Mouse (Mus musculus) liver, embryonic 11.5 days (tissue): Measurements from ENCODE around the gene Olfr1298. TPM values are rescaled to one million over a fixed set of nuclear protein-coding genes. Genes with fewer than 3 reads are reported as not detected.

Experiments
- ATAC-seq: fragments of 200-750 bp; cut with Nextera tagmentation; replicated peaks from 2 replicates; pipeline ENCODE4 v1.8.0; 2017; ENCODE audit warnings: moderate number of reproducible peaks, mild to moderate bottlenecking, moderate TSS enrichment, moderate library complexity; ENCODE audit not compliant: low FRiP score
- DNase-seq: peaks from one replicate; pipeline ENCODE4 v3.0.0-alpha.2; 2017; ENCODE audit warnings: low spot score
- H3K27ac ChIP-seq: fragments of 300-500 bp; sonication (generic); 2 replicates; pipeline ENCODE4 v1.5.1; 2014; ENCODE audit warnings: mild to moderate bottlenecking, low read depth, low read length, control low read depth
- H3K27me3 ChIP-seq: fragments of 300-500 bp; sonication (generic); replicated peaks from 2 replicates; pipeline ENCODE4 v1.6.1; 2014; ENCODE audit warnings: low read length, mixed read lengths; ENCODE audit not compliant: control insufficient read depth, insufficient read depth
- H3K36me3 ChIP-seq: fragments of 300-500 bp; sonication (generic); 2 replicates; pipeline ENCODE4 v1.6.1; 2014; ENCODE audit warnings: mild to moderate bottlenecking, low read length, moderate library complexity, mixed read lengths; ENCODE audit not compliant: control insufficient read depth, insufficient read depth
- H3K4me1 ChIP-seq: fragments of 300-500 bp; sonication (generic); replicated peaks from 2 replicates; pipeline ENCODE4 v1.6.1; 2014; ENCODE audit warnings: low read length, mixed read lengths; ENCODE audit not compliant: control insufficient read depth, insufficient read depth
- H3K4me2 ChIP-seq: fragments of 300-500 bp; sonication (generic); 2 replicates; pipeline ENCODE4 v1.6.1; 2014; ENCODE audit warnings: mild to moderate bottlenecking, control low read depth, moderate library complexity
- H3K4me3 ChIP-seq: fragments of 300-500 bp; sonication (generic); 2 replicates; pipeline ENCODE4 v1.5.1; 2014; ENCODE audit warnings: low read depth, low read length, control low read depth
- H3K9ac ChIP-seq: fragments of 300-500 bp; sonication (generic); 2 replicates; pipeline ENCODE4 v1.6.1; 2014; ENCODE audit warnings: low read depth, low read length, control low read depth
- H3K9me3 ChIP-seq: fragments of 300-500 bp; sonication (generic); 2 replicates; pipeline ENCODE4 v1.6.1; 2016; ENCODE audit warnings: low read length, inconsistent platforms, mixed read lengths; ENCODE audit not compliant: control insufficient read depth
- WGBS: fragments of 180-500 bp; shearing (Covaris S2); extraction: QIAGEN DNeasy Blood & Tissue Kit; methylation state at CpG from one replicate; pipeline ENCODE4 v1.1.7; 2014; 5-methylcytosine and 5-hydroxymethylcytosine counted together
- polyA plus RNA-seq: library from polyadenylated mRNA; unstranded; fragments of >200 nt; fragmentation: Nextera tagmentation; extraction: Ambion mirVana; gene quantifications from 2 replicates; pipeline ENCODE4 v1.2.1, GENCODE M21; 2014

Gene Olfr1298
- not detected in 2 replicates for polyA plus RNA-seq

- Histone ChIP-seq H3K9me3 (no peaks in the 10 kb centered on the region), H3K36me3 (no peaks in the 10 kb centered on the region), H3K27ac (no peak within 1 kb of the TSS), H3K27me3 (no peaks in the 10 kb centered on the region), H3K4me1 (no peaks in the 10 kb centered on the region), H3K9ac (no peak within 1 kb of the TSS), H3K4me2 (no peak within 1 kb of the TSS), H3K4me3 (no peak within 1 kb of the TSS)
- DNase-seq (no peak), ATAC-seq (no peak)
- 88% methylated on average over 1 of the region's 1 CpGs for WGBS
Observed at GRCm38 (mm10) chr2:111649101-111649500, at the start of gene Olfr1298. Olfr1298 (minus strand) TSS chr2:111649201.

- Histone ChIP-seq H3K4me2 (no peak within 1 kb of the TSS), H3K9me3 (no peaks in the 10 kb centered on the region), H3K4me1 (no peaks in the 10 kb centered on the region), H3K27ac (no peak within 1 kb of the TSS), H3K9ac (no peak within 1 kb of the TSS), H3K27me3 (no peaks in the 10 kb centered on the region), H3K4me3 (no peak within 1 kb of the TSS), H3K36me3 (no peaks in the 10 kb centered on the region)
- DNase-seq (no peak), ATAC-seq (no peak)
- WGBS = 71% methylated on average over 4 of the region's 4 CpGs
Observed at GRCm38 (mm10) chr2:111661119-111661518, 12.1 kb upstream of the Olfr1298 start, which contains the start of gene Olfr1299. Olfr1299 (plus strand) TSS chr2:111661419.

- WGBS = 62% methylated on average over 1 of the region's 1 CpGs
Observed at GRCm38 (mm10) chr2:111626397-111626796, 22.6 kb downstream of the Olfr1298 start, which contains the start of gene Olfr1297. Olfr1297 (minus strand) TSS chr2:111626497.

More at GRCm38 (mm10) chr2:111626397-111626796, 22.6 kb downstream of the Olfr1298 start, which contains the start of gene Olfr1297:
- Histone ChIP-seq H3K9ac (no peak within 1 kb of the TSS), H3K9me3 (no peaks in the 10 kb centered on the region), H3K36me3 (no peaks in the 10 kb centered on the region), H3K27me3 (no peaks in the 10 kb centered on the region), H3K27ac (no peak within 1 kb of the TSS), H3K4me1 (no peaks in the 10 kb centered on the region), H3K4me3 (no peak within 1 kb of the TSS), H3K4me2 (no peak within 1 kb of the TSS)
- no peak for DNase-seq
- no peak for ATAC-seq

Other genes starting within 250 kb of the Olfr1298 start
- gene Olfr1286, start 226.1 kb downstream of the Olfr1298 start, polyA plus RNA-seq = not detected in 2 replicates
- gene Olfr1287, start 200.1 kb downstream of the Olfr1298 start, polyA plus RNA-seq = not detected in 2 replicates
- gene Olfr1288, start 175.1 kb downstream of the Olfr1298 start, polyA plus RNA-seq = not detected in 2 replicates
- gene Olfr1289, start 168.4 kb downstream of the Olfr1298 start, polyA plus RNA-seq = not detected in 2 replicates
- not detected in 2 replicates for gene Olfr1290, start 155.4 kb downstream of the Olfr1298 start, polyA plus RNA-seq
- not detected in 2 replicates for gene Olfr1291-ps1, start 152.0 kb downstream of the Olfr1298 start, polyA plus RNA-seq
- gene Olfr1293-ps, start 124.0 kb downstream of the Olfr1298 start, polyA plus RNA-seq = not detected in 2 replicates
- not detected in 2 replicates for gene Olfr1294, start 108.9 kb downstream of the Olfr1298 start, polyA plus RNA-seq
- gene Olfr1295, start 79.5 kb downstream of the Olfr1298 start, polyA plus RNA-seq = not detected in 2 replicates
- gene Olfr1297, start 22.7 kb downstream of the Olfr1298 start, polyA plus RNA-seq = not detected in 2 replicates
- not detected in 2 replicates for gene Olfr1299, start 12.2 kb upstream of the Olfr1298 start, polyA plus RNA-seq
- gene Olfr1301, start 101.8 kb upstream of the Olfr1298 start, polyA plus RNA-seq = not detected in 2 replicates
- gene Olfr1302, start 128.2 kb upstream of the Olfr1298 start, polyA plus RNA-seq = not detected in 2 replicates
- gene Olfr1303, start 171.1 kb upstream of the Olfr1298 start, polyA plus RNA-seq = not detected in 2 replicates
- gene Olfr1305, start 227.9 kb upstream of the Olfr1298 start, polyA plus RNA-seq = not detected in 2 replicates